ENCODE assay signal across 19 mouse cellular contexts in genomic region chr11:119552301-119552700, GRCm38 (mm10). TPM values are rescaled to one million over a fixed set of nuclear protein-coding genes. Genes with fewer than 3 reads are reported as not detected.
DNase-seq lines count a peak whose midpoint lies in the region; ATAC-seq lines count a peak whose summit lies in the region.
"Had no signal": no experiment of that assay in that cellular context is flagged by ENCODE, and none has a peak within 500 bp of the region (broad histone marks: within the 10 kb centered on the region; RNA-seq: fewer than 3 reads in every experiment).

No protein-coding gene starts in this region.

- H3K36me3 ChIP-seq in forebrain, embryonic 13.5 days (ENCODE audit: poor library complexity, severe bottlenecking) = no peaks in the 10 kb centered on the region
- no peaks in the 10 kb centered on the region for H3K36me3 ChIP-seq in forebrain, embryonic 10.5 days (replicated peaks)
- no peaks in the 10 kb centered on the region for H3K36me3 ChIP-seq in lung, embryonic 15.5 days
- H3K36me3 ChIP-seq in neural tube, embryonic 14.5 days (ENCODE audit: control insufficient read depth, insufficient read depth, low read length) = no peaks in the 10 kb centered on the region
- no peaks in the 10 kb centered on the region for H3K36me3 ChIP-seq in neural tube, embryonic 15.5 days
- H3K36me3 ChIP-seq: embryonic facial prominence, embryonic 10.5 days; forebrain, embryonic 12.5 days; hindbrain, embryonic 15.5 days; liver, embryonic 12.5 days had no signal

- peaks cover 54% of the 10 kb centered on the region for H3K27me3 ChIP-seq in forebrain, embryonic 13.5 days
- H3K27me3 ChIP-seq in forebrain, embryonic 10.5 days (ENCODE audit: poor library complexity, severe bottlenecking) = peaks cover 100% of the 10 kb centered on the region
- H3K27me3 ChIP-seq in lung, embryonic 15.5 days = peaks cover 41% of the 10 kb centered on the region
- peaks cover under 1% of the 10 kb centered on the region; the same call in 1 of the 2 replicates for H3K27me3 ChIP-seq in neural tube, embryonic 14.5 days (ENCODE audit: control insufficient read depth, insufficient read depth, low read length)
- H3K27me3 ChIP-seq in neural tube, embryonic 15.5 days (replicated peaks) = peaks cover 7% of the 10 kb centered on the region; the same call in 1 of the 2 replicates
- H3K27me3 ChIP-seq: hindbrain, embryonic 15.5 days had no signal

- H3K9me3 ChIP-seq in forebrain, embryonic 13.5 days (replicated peaks) = no peaks in the 10 kb centered on the region
- H3K9me3 ChIP-seq in forebrain, embryonic 10.5 days = no peaks in the 10 kb centered on the region
- no peaks in the 10 kb centered on the region for H3K9me3 ChIP-seq in lung, embryonic 15.5 days
- H3K9me3 ChIP-seq in neural tube, embryonic 14.5 days (ENCODE audit: control insufficient read depth, low read length) = no peaks in the 10 kb centered on the region
- H3K9me3 ChIP-seq in neural tube, embryonic 15.5 days (replicated peaks) = no peaks in the 10 kb centered on the region
- H3K9me3 ChIP-seq: embryonic facial prominence, embryonic 10.5 days; forebrain, embryonic 12.5 days; hindbrain, embryonic 15.5 days; liver, embryonic 12.5 days had no signal

- H3K4me1 ChIP-seq in forebrain, embryonic 13.5 days = peaks cover 67% of the 10 kb centered on the region
- H3K4me1 ChIP-seq in forebrain, embryonic 10.5 days = peaks cover 53% of the 10 kb centered on the region
- peaks cover 93% of the 10 kb centered on the region for H3K4me1 ChIP-seq in lung, embryonic 15.5 days
- peaks cover 22% of the 10 kb centered on the region for H3K4me1 ChIP-seq in neural tube, embryonic 14.5 days (ENCODE audit: control insufficient read depth, insufficient read depth, low read length)
- peaks cover 49% of the 10 kb centered on the region for H3K4me1 ChIP-seq in neural tube, embryonic 15.5 days

- 0 out of 2 replicates have a peak overlapping the region, but pooled peaks have one; percentile 3 for H3K9ac ChIP-seq in forebrain, embryonic 13.5 days
- no peak overlapping the region for H3K9ac ChIP-seq in lung, embryonic 15.5 days
- H3K9ac ChIP-seq in neural tube, embryonic 14.5 days (replicated peaks; ENCODE audit: low read depth, low read length) = no peak overlapping the region
- H3K9ac ChIP-seq in neural tube, embryonic 15.5 days (replicated peaks) = no peak overlapping the region
- H3K9ac ChIP-seq: forebrain, embryonic 12.5 days; hindbrain, embryonic 15.5 days; liver, embryonic 12.5 days had no signal

- WGBS in forebrain, embryonic 13.5 days = 70% methylated on average over 1 of the region's 1 CpGs
- 42% methylated on average over 1 of the region's 1 CpGs for WGBS in forebrain, embryonic 10.5 days
- 21% methylated on average over 1 of the region's 1 CpGs for WGBS in lung, embryonic 15.5 days
- 57% methylated on average over 1 of the region's 1 CpGs for WGBS in neural tube, embryonic 14.5 days
- WGBS in neural tube, embryonic 15.5 days = 39% methylated on average over 1 of the region's 1 CpGs

- H3K4me3 ChIP-seq in forebrain, embryonic 13.5 days = no peak overlapping the region
- no peak overlapping the region for H3K4me3 ChIP-seq in forebrain, embryonic 10.5 days
- H3K4me3 ChIP-seq in lung, embryonic 15.5 days = no peak overlapping the region
- no peak overlapping the region for H3K4me3 ChIP-seq in neural tube, embryonic 14.5 days (ENCODE audit: low read depth, low read length)
- no peak overlapping the region for H3K4me3 ChIP-seq in neural tube, embryonic 15.5 days (replicated peaks)
- H3K4me3 ChIP-seq: embryonic facial prominence, embryonic 10.5 days; forebrain, embryonic 12.5 days; hindbrain, embryonic 15.5 days; left cerebral cortex, adult 2 months; liver, embryonic 12.5 days had no signal

- H3K4me2 ChIP-seq in forebrain, embryonic 13.5 days = no peak overlapping the region
- H3K4me2 ChIP-seq in lung, embryonic 15.5 days = peak overlapping the region; percentile 19; the same call in 1 of the 2 replicates
- no peak overlapping the region for H3K4me2 ChIP-seq in neural tube, embryonic 14.5 days (ENCODE audit: low read depth, low read length)
- no peak overlapping the region for H3K4me2 ChIP-seq in neural tube, embryonic 15.5 days
- H3K4me2 ChIP-seq: forebrain, embryonic 12.5 days; hindbrain, embryonic 15.5 days; liver, embryonic 12.5 days had no signal

- DNase-seq in forebrain, embryonic 10.5 days (ENCODE audit: extremely low spot score, low spot score) = no peak
- DNase-seq in lung, adult 18-20 months = no peak
- no peak for DNase-seq in left cerebral cortex, adult 9 months (ENCODE audit: low spot score in 2 of 2)
- DNase-seq: cerebellum, adult 18-20 months; gastrocnemius, postnatal 25 days; kidney, postnatal 36 days; layer of hippocampus, adult 9-11 months; right cerebral cortex, adult 18-20 months; thymus, postnatal 25 days had no signal

- no peak overlapping the region for H3K27ac ChIP-seq in forebrain, embryonic 13.5 days
- no peak overlapping the region for H3K27ac ChIP-seq in forebrain, embryonic 10.5 days
- peak overlapping the region; percentile 81 for H3K27ac ChIP-seq in lung, embryonic 15.5 days
- peak overlapping the region; percentile 55 for H3K27ac ChIP-seq in neural tube, embryonic 14.5 days (ENCODE audit: low read depth, low read length)
- no peak overlapping the region for H3K27ac ChIP-seq in neural tube, embryonic 15.5 days (replicated peaks)
- H3K27ac ChIP-seq: embryonic facial prominence, embryonic 10.5 days; forebrain, embryonic 12.5 days; hindbrain, embryonic 15.5 days; left cerebral cortex, adult 2 months; liver, embryonic 12.5 days had no signal

- no peak for ATAC-seq in forebrain, embryonic 13.5 days
- no peak for ATAC-seq in lung, embryonic 15.5 days (ENCODE audit: borderline replicate concordance, extremely low read depth, low FRiP score, low TSS enrichment)
- no peak for ATAC-seq in neural tube, embryonic 14.5 days (ENCODE audit: low read depth)
- no peak for ATAC-seq in neural tube, embryonic 15.5 days (ENCODE audit: low FRiP score)
- ATAC-seq: intestine, embryonic 16.5 days; liver, embryonic 12.5 days had no signal

RNA-seq across cellular contexts. Expression of gene Nptx1, which starts 4.7 kb away (rescaled TPM):
- 4.1 and 4.7 TPM in 2 replicates for polyA plus RNA-seq in forebrain, embryonic 13.5 days (2015; fragmentation: Nextera tagmentation; extraction: Ambion mirVana)
- 1.4 and 1.7 TPM in 2 replicates for polyA plus RNA-seq in forebrain, embryonic 10.5 days (2016; fragmentation: Nextera tagmentation; extraction: Ambion mirVana)
- polyA plus RNA-seq in lung, embryonic 15.5 days (2015; fragmentation: Nextera tagmentation; extraction: Ambion mirVana) = 1.7 TPM in 2 replicates
- polyA plus RNA-seq in neural tube, embryonic 14.5 days (2014; fragmentation: Nextera tagmentation; extraction: Ambion mirVana) = 23.7 and 27.4 TPM in 2 replicates
- 26.0 and 28.3 TPM in 2 replicates for polyA plus RNA-seq in neural tube, embryonic 15.5 days (2015; fragmentation: Nextera tagmentation; extraction: Ambion mirVana)

RNA-seq across cellular contexts. Expression of gene Rptor, which starts 50.4 kb away (rescaled TPM):
- polyA plus RNA-seq in forebrain, embryonic 13.5 days (2015; fragmentation: Nextera tagmentation; extraction: Ambion mirVana) = 9.2 and 10.2 TPM in 2 replicates
- 12.8 and 13.0 TPM in 2 replicates for polyA plus RNA-seq in forebrain, embryonic 10.5 days (2016; fragmentation: Nextera tagmentation; extraction: Ambion mirVana)
- 8.5 and 9.7 TPM in 2 replicates for polyA plus RNA-seq in lung, embryonic 15.5 days (2015; fragmentation: Nextera tagmentation; extraction: Ambion mirVana)
- polyA plus RNA-seq in neural tube, embryonic 14.5 days (2014; fragmentation: Nextera tagmentation; extraction: Ambion mirVana) = 12.1 and 13.4 TPM in 2 replicates
- polyA plus RNA-seq in neural tube, embryonic 15.5 days (2015; fragmentation: Nextera tagmentation; extraction: Ambion mirVana) = 10.4 and 11.7 TPM in 2 replicates

Comparison
In these comparisons a context has a peak if more than half of its experiments do, and no peak if none do; other contexts are left out.
1. H3K27ac ChIP-seq: peak in lung, embryonic 15.5 days (single experiment) and neural tube, embryonic 14.5 days (single experiment); none in forebrain, embryonic 13.5 days (single experiment), forebrain, embryonic 10.5 days (single experiment) and neural tube, embryonic 15.5 days (single experiment).